Mouse (Mus musculus): ENCODE measurements around the gene Arid1b.

DNA sequence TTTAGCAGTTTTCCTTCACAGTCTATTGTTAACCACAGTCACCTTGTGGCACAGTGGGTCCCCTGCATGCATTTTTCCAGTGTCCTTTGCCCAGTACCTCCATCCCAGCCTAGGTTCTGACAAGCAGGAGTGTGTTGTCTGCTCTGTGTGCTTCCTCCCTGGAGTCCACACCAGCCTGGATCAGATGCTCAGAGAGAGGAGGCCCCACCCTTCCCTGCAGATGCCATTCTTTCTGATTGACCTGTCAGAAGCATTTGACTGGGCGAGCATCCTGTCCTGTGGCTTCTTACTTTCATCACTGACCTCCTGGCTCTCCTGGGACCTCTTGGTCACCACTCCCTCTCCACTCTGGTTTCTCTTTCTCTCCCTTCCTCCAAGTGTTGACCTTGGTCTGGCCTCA is 113.9 kb downstream of the Arid1b start:
- no peak for TF ChIP-seq GATA1 (IDR thresholded peaks at IDR 0.05; ENCODE audit: low read length)
- TF ChIP-seq TAL1 (IDR thresholded peaks at IDR 0.05; ENCODE audit: low read length): no peak
